In genomic region chr10:66643160-66643559, GRCm38 (mm10) we compare ENCODE assay signal across 19 mouse cellular contexts.
"Had no signal": no experiment of that assay in that cellular context is flagged by ENCODE, and none has a peak within 500 bp of the region (broad histone marks: within the 10 kb centered on the region; RNA-seq: fewer than 3 reads in every experiment).

No protein-coding gene starts in this region.

- H3K4me2 ChIP-seq: kidney, embryonic 15.5 days; limb, embryonic 12.5 days; limb, embryonic 15.5 days; liver, embryonic 11.5 days; lung, embryonic 15.5 days had no signal

- DNase-seq: kidney, adult 8-10 months; kidney, postnatal 10 days; kidney, postnatal 36 days; layer of hippocampus, postnatal 36 days; lung, adult 18-20 months; lung, postnatal 10 days; lung, postnatal 36 days; midbrain, embryonic 14.5 days; thymus, adult 18-20 months; thymus, postnatal 36 days had no signal

- H3K27me3 ChIP-seq: kidney, embryonic 15.5 days; limb, embryonic 15.5 days; lung, embryonic 15.5 days; megakaryocyte, embryonic 14.5 days had no signal

- H3K9me3 ChIP-seq: kidney, embryonic 15.5 days; limb, embryonic 12.5 days; limb, embryonic 15.5 days; lung, embryonic 15.5 days; midbrain, embryonic 10.5 days had no signal

- H3K4me1 ChIP-seq: lung, embryonic 15.5 days; megakaryocyte, embryonic 14.5 days had no signal

- H3K36me3 ChIP-seq: kidney, embryonic 15.5 days; limb, embryonic 12.5 days; limb, embryonic 15.5 days; lung, embryonic 15.5 days; midbrain, embryonic 10.5 days had no signal

- H3K9ac ChIP-seq: kidney, embryonic 15.5 days; limb, embryonic 12.5 days; limb, embryonic 15.5 days; liver, embryonic 14.5 days; lung, embryonic 15.5 days had no signal

- H3K4me3 ChIP-seq: kidney, embryonic 15.5 days; left cerebral cortex, adult 2 months; limb, embryonic 12.5 days; limb, embryonic 15.5 days; lung, embryonic 15.5 days; midbrain, embryonic 10.5 days had no signal

- H3K27ac ChIP-seq: kidney, embryonic 15.5 days; left cerebral cortex, adult 2 months; limb, embryonic 12.5 days; limb, embryonic 15.5 days; liver, embryonic 14.5 days; lung, embryonic 15.5 days; midbrain, embryonic 10.5 days had no signal
